7 mouse cellular contexts compared by ENCODE assay signal in genomic region chr17:46248189-46248522, GRCm38 (mm10). TPM values are rescaled to one million over a fixed set of nuclear protein-coding genes. Genes with fewer than 3 reads are reported as not detected.
A peak's percentile ranks its signal among the peaks of the same experiment; 100 is the strongest.
DNase-seq lines count a peak whose midpoint lies in the region; ATAC-seq lines count a peak whose summit lies in the region.

No protein-coding gene starts in this region.

- H3K4me1 ChIP-seq in lung, embryonic 16.5 days (replicated peaks; ENCODE audit: control insufficient read depth, insufficient read depth, low read length), result peaks cover 17% of the 10 kb centered on the region
- H3K4me1 ChIP-seq in erythroblast, embryonic 14.5 days (ENCODE audit: control insufficient read depth), result peaks cover 46% of the 10 kb centered on the region
- peaks cover 21% of the 10 kb centered on the region for H3K4me1 ChIP-seq in limb, embryonic 12.5 days (replicated peaks)
- peaks cover 11% of the 10 kb centered on the region for H3K4me1 ChIP-seq in stomach, embryonic 14.5 days (ENCODE audit: control insufficient read depth, insufficient read depth, low read length)

- H3K27ac ChIP-seq in lung, embryonic 16.5 days (ENCODE audit: low read length), result peak overlapping the region; percentile 82
- peak overlapping the region; percentile 64 for H3K27ac ChIP-seq in limb, embryonic 12.5 days
- H3K27ac ChIP-seq in stomach, embryonic 14.5 days (ENCODE audit: low read length), result peak overlapping the region; percentile 22; the same call in 1 of the 2 replicates

- peak; percentile 35; the same call in 1 of the 2 replicates for ATAC-seq in lung, embryonic 16.5 days (ENCODE audit: low read depth)
- ATAC-seq in limb, embryonic 12.5 days (ENCODE audit: insufficient number of reproducible peaks, insufficient read depth, low FRiP score, low TSS enrichment, low read depth), result no peak
- ATAC-seq in stomach, embryonic 14.5 days (ENCODE audit: insufficient number of reproducible peaks, insufficient read depth, low FRiP score, low read depth), result no peak; the same call in 1 of the 2 replicates

- H3K9ac ChIP-seq in lung, embryonic 16.5 days (ENCODE audit: low read length), result peak overlapping the region; percentile 98
- H3K9ac ChIP-seq in limb, embryonic 12.5 days (replicated peaks), result peak overlapping the region; percentile 93
- H3K9ac ChIP-seq in stomach, embryonic 14.5 days (replicated peaks; ENCODE audit: low read depth, low read length), result peak overlapping the region; percentile 83

- peaks cover 42% of the 10 kb centered on the region for H3K36me3 ChIP-seq in lung, embryonic 16.5 days (ENCODE audit: control insufficient read depth, insufficient read depth, low read length)
- peaks cover 81% of the 10 kb centered on the region for H3K36me3 ChIP-seq in erythroblast, embryonic 14.5 days (ENCODE audit: control insufficient read depth)
- peaks cover 73% of the 10 kb centered on the region for H3K36me3 ChIP-seq in limb, embryonic 12.5 days
- peaks cover 61% of the 10 kb centered on the region for H3K36me3 ChIP-seq in stomach, embryonic 14.5 days (ENCODE audit: control insufficient read depth, insufficient read depth, low read length)

- under 1% methylated on average over 37 of the region's 37 CpGs for WGBS in lung, embryonic 16.5 days
- under 1% methylated on average over 37 of the region's 37 CpGs for WGBS in limb, embryonic 12.5 days
- whole genome bisulfite sequencing in stomach, embryonic 14.5 days, result under 1% methylated on average over 37 of the region's 37 CpGs

- H3K27me3 ChIP-seq in lung, embryonic 16.5 days (ENCODE audit: control insufficient read depth, insufficient read depth, low read depth, low read length), result no peaks in the 10 kb centered on the region
- peaks cover 4% of the 10 kb centered on the region for H3K27me3 ChIP-seq in erythroblast, embryonic 14.5 days (ENCODE audit: control insufficient read depth)
- H3K27me3 ChIP-seq in limb, embryonic 12.5 days, result no peaks in the 10 kb centered on the region
- H3K27me3 ChIP-seq in stomach, embryonic 14.5 days (ENCODE audit: control insufficient read depth, insufficient read depth, low read length), result no peaks in the 10 kb centered on the region

- no peak for DNase-seq in lung, adult 18-20 months
- DNase-seq in left cerebral cortex, adult 11 months (ENCODE audit: low spot score), result no peak
- DNase-seq in ovary, adult 18-20 months (ENCODE audit: low spot score), result no peak

- H3K9me3 ChIP-seq in lung, embryonic 16.5 days (ENCODE audit: control insufficient read depth, low read length), result no peaks in the 10 kb centered on the region
- H3K9me3 ChIP-seq in erythroblast, embryonic 14.5 days (ENCODE audit: control insufficient read depth, low read length), result no peaks in the 10 kb centered on the region
- H3K9me3 ChIP-seq in limb, embryonic 12.5 days, result no peaks in the 10 kb centered on the region
- no peaks in the 10 kb centered on the region for H3K9me3 ChIP-seq in stomach, embryonic 14.5 days (ENCODE audit: control insufficient read depth, low read depth, low read length)

- H3K4me3 ChIP-seq in lung, embryonic 16.5 days (ENCODE audit: low read length), result peak overlapping the region; percentile 94
- H3K4me3 ChIP-seq in erythroblast, embryonic 14.5 days (replicated peaks), result peak overlapping the region; percentile 67
- H3K4me3 ChIP-seq in limb, embryonic 12.5 days (replicated peaks), result peak overlapping the region; percentile 77
- peak overlapping the region; percentile 87 for H3K4me3 ChIP-seq in stomach, embryonic 14.5 days (ENCODE audit: low read depth, low read length)

- H3K4me2 ChIP-seq in lung, embryonic 16.5 days (ENCODE audit: low read depth, low read length), result peak overlapping the region; percentile 91
- H3K4me2 ChIP-seq in limb, embryonic 12.5 days, result peak overlapping the region; percentile 93
- peak overlapping the region; percentile 76 for H3K4me2 ChIP-seq in stomach, embryonic 14.5 days (replicated peaks; ENCODE audit: low read depth, low read length)

RNA-seq across cellular contexts. Expression of gene Yipf3, which starts 0.3 kb away (rescaled TPM):
- polyA plus RNA-seq in lung, embryonic 16.5 days (2015; fragmentation: Nextera tagmentation; extraction: Ambion mirVana), result 114 and 120 TPM in 2 replicates
- 8.0 and 13.3 TPM in 2 replicates for polyA plus RNA-seq in erythroblast, embryonic 14.5 days (2012)
- polyA plus RNA-seq in limb, embryonic 12.5 days (2016; fragmentation: Nextera tagmentation; extraction: Ambion mirVana), result 65.6 and 73.5 TPM in 2 replicates
- 104 and 106 TPM in 2 replicates for polyA plus RNA-seq in stomach, embryonic 14.5 days (2014; fragmentation: Nextera tagmentation; extraction: Ambion mirVana)

RNA-seq across cellular contexts. Expression of gene Polr1c, which starts 0.3 kb away (rescaled TPM):
- 90.6 and 91.2 TPM in 2 replicates for polyA plus RNA-seq in lung, embryonic 16.5 days (2015; fragmentation: Nextera tagmentation; extraction: Ambion mirVana)
- polyA plus RNA-seq in erythroblast, embryonic 14.5 days (2012), result 1.2 and 1.6 TPM in 2 replicates
- polyA plus RNA-seq in limb, embryonic 12.5 days (2016; fragmentation: Nextera tagmentation; extraction: Ambion mirVana), result 109 and 111 TPM in 2 replicates
- 86.8 and 87.9 TPM in 2 replicates for polyA plus RNA-seq in stomach, embryonic 14.5 days (2014; fragmentation: Nextera tagmentation; extraction: Ambion mirVana)

RNA-seq across cellular contexts. Expression of gene Lrrc73, which starts 5.2 kb away (rescaled TPM):
- polyA plus RNA-seq in lung, embryonic 16.5 days (2015; fragmentation: Nextera tagmentation; extraction: Ambion mirVana), result 0.69 and 0.93 TPM in 2 replicates
- 0.15 and 0.27 TPM in 2 replicates for polyA plus RNA-seq in erythroblast, embryonic 14.5 days (2012)
- polyA plus RNA-seq in limb, embryonic 12.5 days (2016; fragmentation: Nextera tagmentation; extraction: Ambion mirVana), result 0.60 and 0.65 TPM in 2 replicates
- polyA plus RNA-seq in stomach, embryonic 14.5 days (2014; fragmentation: Nextera tagmentation; extraction: Ambion mirVana), result 0.55 and 0.85 TPM in 2 replicates

RNA-seq across cellular contexts. Expression of gene Tjap1, which starts 34.7 kb away (rescaled TPM):
- 39.1 and 40.8 TPM in 2 replicates for polyA plus RNA-seq in lung, embryonic 16.5 days (2015; fragmentation: Nextera tagmentation; extraction: Ambion mirVana)
- 11.2 and 12.7 TPM in 2 replicates for polyA plus RNA-seq in erythroblast, embryonic 14.5 days (2012)
- polyA plus RNA-seq in limb, embryonic 12.5 days (2016; fragmentation: Nextera tagmentation; extraction: Ambion mirVana), result 59.9 and 62.8 TPM in 2 replicates
- polyA plus RNA-seq in stomach, embryonic 14.5 days (2014; fragmentation: Nextera tagmentation; extraction: Ambion mirVana), result 46.4 and 48.8 TPM in 2 replicates

RNA-seq across cellular contexts. Expression of gene Xpo5, which starts 45.6 kb away (rescaled TPM):
- polyA plus RNA-seq in lung, embryonic 16.5 days (2015; fragmentation: Nextera tagmentation; extraction: Ambion mirVana), result 31.2 and 33.8 TPM in 2 replicates
- polyA plus RNA-seq in erythroblast, embryonic 14.5 days (2012), result 0.36 and 0.51 TPM in 2 replicates
- polyA plus RNA-seq in limb, embryonic 12.5 days (2016; fragmentation: Nextera tagmentation; extraction: Ambion mirVana), result 61.6 and 63.1 TPM in 2 replicates
- 47.9 and 48.4 TPM in 2 replicates for polyA plus RNA-seq in stomach, embryonic 14.5 days (2014; fragmentation: Nextera tagmentation; extraction: Ambion mirVana)

Comparison
In these comparisons a context has a peak if more than half of its experiments do, and no peak if none do; other contexts are left out.
1. H3K27ac ChIP-seq: peak in every context shown above with its lines; median percentile 82 in lung, embryonic 16.5 days; 64 in limb, embryonic 12.5 days; 22 in stomach, embryonic 14.5 days.
2. RNA of gene Polr1c, which starts 0.3 kb away (polyA plus RNA-seq): 109 to 111 TPM in limb, embryonic 12.5 days, 90.6 to 91.2 TPM in lung, embryonic 16.5 days and 86.8 to 87.9 TPM in stomach, embryonic 14.5 days; 1.2 to 1.6 TPM in erythroblast, embryonic 14.5 days; every median in the first group is over 10 times any median in the second.
3. Peak in every context shown above with its lines, with median percentiles within 50 percentile points of each other: H3K4me2 ChIP-seq, H3K4me3 ChIP-seq and H3K9ac ChIP-seq.